Mouse (Mus musculus) small intestine, adult 2 months (tissue): Measurements from ENCODE around the gene Zfp740. TPM values are rescaled to one million over a fixed set of nuclear protein-coding genes. Genes with fewer than 3 reads are reported as not detected.
A peak's percentile ranks its signal among the peaks of the same experiment; 100 is the strongest.

Source experiments
- H3K27ac ChIP-seq: fragments of 200-500 bp; 2 replicates; pipeline ENCODE4 v1.5.1; 2012; ENCODE audit warnings: low read depth, low read length, control low read depth, inconsistent platforms; ENCODE audit not compliant: insufficient read depth
- H3K27me3 ChIP-seq: fragments of 200-500 bp; 2 replicates; pipeline ENCODE4 v1.6.1; 2012; ENCODE audit warnings: mild to moderate bottlenecking, moderate library complexity, low read length, inconsistent platforms; ENCODE audit not compliant: control insufficient read depth, insufficient read depth
- H3K36me3 ChIP-seq: fragments of 200-500 bp; 2 replicates; pipeline ENCODE4 v1.6.1; 2012; ENCODE audit warnings: mild to moderate bottlenecking, low read length, control low read depth, inconsistent platforms; ENCODE audit not compliant: control insufficient read depth, insufficient read depth
- H3K4me1 ChIP-seq: fragments of 200-500 bp; 2 replicates; pipeline ENCODE4 v1.6.1; 2012; ENCODE audit warnings: low read length, inconsistent platforms, mixed read lengths; ENCODE audit not compliant: control insufficient read depth, insufficient read depth, insufficient read length
- H3K4me3 ChIP-seq: fragments of 200-500 bp; 2 replicates; pipeline ENCODE4 v1.5.1; 2012; ENCODE audit warnings: low read depth, mild to moderate bottlenecking, control low read depth, inconsistent platforms, low read length, moderate library complexity
- CTCF ChIP-seq: fragments of 200-500 bp; IDR thresholded peaks from 2 replicates; pipeline ENCODE4 v1.5.1; 2012; ENCODE audit warnings: low read depth, mild to moderate bottlenecking, control low read depth, inconsistent platforms, low read length, moderate library complexity, mixed read lengths; ENCODE audit not compliant: insufficient replicate concordance, insufficient read length; ENCODE audit errors: extremely low read depth
- POLR2A ChIP-seq: fragments of 200-500 bp; IDR thresholded peaks from 2 replicates; pipeline ENCODE4 v1.6.1; 2012; ENCODE audit warnings: low read depth, mild to moderate bottlenecking, control low read depth, inconsistent platforms, low read length, moderate library complexity
- WGBS: fragments of 180-500 bp; shearing (Covaris S2); methylation state at CpG from one replicate; pipeline ENCODE4 v1.1.7; 2018; 5-methylcytosine and 5-hydroxymethylcytosine counted together
- polyA plus RNA-seq: library from polyadenylated mRNA; depleted of rRNA; stranded (reverse); fragments of >200 nt; gene quantifications from 2 replicates; pipeline ENCODE4 v1.2.3, GENCODE M21; 2012

Gene Zfp740
- polyA plus RNA-seq, 1 experiment, result 13.4 TPM

GRCm38 (mm10) chr15:102167620-102168021, 35.4 kb upstream of the Zfp740 start:
- Histone ChIP-seq H3K4me1 (peaks cover 10% of the 10 kb centered on the region; the same call in 1 of the 2 replicates), H3K27ac (no peak overlapping the region), H3K4me3 (no peak overlapping the region), H3K36me3 (peaks cover 7% of the 10 kb centered on the region), H3K27me3 (no peaks in the 10 kb centered on the region)
- WGBS, result 37% methylated on average over 6 of the region's 6 CpGs
- no peak for TF ChIP-seq CTCF

GRCm38 (mm10) chr15:102169064-102169463, 34.0 kb upstream of the Zfp740 start:
- Histone ChIP-seq H3K36me3 (no peaks in the 10 kb centered on the region), H3K27me3 (no peaks in the 10 kb centered on the region), H3K27ac (no peak overlapping the region), H3K4me3 (no peak overlapping the region), H3K4me1 (peaks cover 10% of the 10 kb centered on the region; the same call in 1 of the 2 replicates)
- TF ChIP-seq POLR2A (no peak), CTCF (no peak)
- 74% methylated on average over 2 of the region's 2 CpGs for WGBS

- Histone ChIP-seq H3K4me3 (no peak overlapping the region), H3K36me3 (no peaks in the 10 kb centered on the region), H3K4me1 (peaks cover 6% of the 10 kb centered on the region; the same call in 1 of the 2 replicates), H3K27me3 (no peaks in the 10 kb centered on the region), H3K27ac (no peak overlapping the region)
- TF ChIP-seq CTCF (no peak), POLR2A (no peak)
- 25% methylated on average over 3 of the region's 3 CpGs for WGBS
Observed at GRCm38 (mm10) chr15:102173581-102173980, 29.5 kb upstream of the Zfp740 start.

- Histone ChIP-seq H3K27me3 (no peaks in the 10 kb centered on the region), H3K4me1 (peaks cover 6% of the 10 kb centered on the region; the same call in 1 of the 2 replicates), H3K27ac (no peak overlapping the region), H3K4me3 (no peak overlapping the region), H3K36me3 (no peaks in the 10 kb centered on the region)
- WGBS, result 92% methylated on average over 16 of the region's 16 CpGs
- no peak for TF ChIP-seq CTCF
- no peak for TF ChIP-seq POLR2A
Observed at GRCm38 (mm10) chr15:102175736-102176319, 27.2 kb upstream of the Zfp740 start.

- peak overlapping the region; percentile 56 for H3K27ac ChIP-seq
- 52% methylated on average over 7 of the region's 7 CpGs for WGBS
Observed at GRCm38 (mm10) chr15:102176571-102177316, 26.3 kb upstream of the Zfp740 start.

GRCm38 (mm10) chr15:102177417-102177816, 25.6 kb upstream of the Zfp740 start:
- WGBS, result 70% methylated on average over 8 of the region's 8 CpGs
- no peak overlapping the region for H3K27ac ChIP-seq
- no peaks in the 10 kb centered on the region for H3K36me3 ChIP-seq
- H3K27me3 ChIP-seq, result no peaks in the 10 kb centered on the region
- peaks cover 6% of the 10 kb centered on the region; the same call in 1 of the 2 replicates for H3K4me1 ChIP-seq
- TF ChIP-seq POLR2A (no peak), CTCF (no peak)
- no peak overlapping the region for H3K4me3 ChIP-seq

More at GRCm38 (mm10) chr15:102176571-102177316, 26.3 kb upstream of the Zfp740 start:
- Histone ChIP-seq H3K4me3 (no peak overlapping the region), H3K36me3 (no peaks in the 10 kb centered on the region), H3K4me1 (peaks cover 6% of the 10 kb centered on the region; the same call in 1 of the 2 replicates), H3K27me3 (no peaks in the 10 kb centered on the region)
- TF ChIP-seq POLR2A (no peak), CTCF (no peak)

GRCm38 (mm10) chr15:102178279-102178678, 24.8 kb upstream of the Zfp740 start:
- H3K27me3 ChIP-seq, result no peaks in the 10 kb centered on the region
- H3K36me3 ChIP-seq, result no peaks in the 10 kb centered on the region
- 15% methylated on average over 6 of the region's 6 CpGs for whole genome bisulfite sequencing
- H3K27ac ChIP-seq, result no peak overlapping the region
- TF ChIP-seq POLR2A (no peak), CTCF (peak; percentile 77; the same call in 1 of the 2 replicates)
- no peak overlapping the region for H3K4me3 ChIP-seq
- H3K4me1 ChIP-seq, result peaks cover 6% of the 10 kb centered on the region; the same call in 1 of the 2 replicates
